Mouse (Mus musculus) C2C12 (cell line): ENCODE measurements around the gene Ctdspl. TPM values are rescaled to one million over a fixed set of nuclear protein-coding genes. Genes with fewer than 3 reads are reported as not detected.

Source experiments
- H3K27me3 ChIP-seq: one replicate; pipeline ENCODE4 v1.6.1; 2011; ENCODE audit not compliant: control insufficient read depth, insufficient read depth, insufficient read length
- H3K36me3 ChIP-seq: one replicate; pipeline ENCODE4 v1.6.1; 2011; ENCODE audit not compliant: control insufficient read depth, insufficient read depth
- H3K4me3 ChIP-seq: one replicate; pipeline ENCODE4 v1.5.1; 2011; ENCODE audit warnings: mild to moderate bottlenecking, control low read depth; ENCODE audit not compliant: poor library complexity, insufficient read depth, severe bottlenecking
- H3K79me2 ChIP-seq: one replicate; pipeline ENCODE4 v1.6.1; 2011; ENCODE audit not compliant: control insufficient read depth, insufficient read depth
- H3K79me3 ChIP-seq: one replicate; pipeline ENCODE4 v1.6.1; 2011; ENCODE audit warnings: low read depth, control low read depth
- H3ac ChIP-seq: one replicate; pipeline ENCODE3; 2011; ENCODE audit warnings: low read depth; ENCODE audit not compliant: control insufficient read depth, insufficient read length
- CEBPB ChIP-seq: IDR thresholded peaks from one replicate; pipeline ENCODE4 v1.6.1; 2011; ENCODE audit warnings: low read depth, mild to moderate bottlenecking, control low read depth, moderate library complexity
- CTCF ChIP-seq: IDR thresholded peaks from one replicate; pipeline ENCODE4 v1.5.1; 2011; ENCODE audit not compliant: control insufficient read depth, insufficient read depth, insufficient read length
- FOSL1 ChIP-seq: IDR thresholded peaks from one replicate; pipeline ENCODE4 v1.8.0; 2011; ENCODE audit warnings: mild to moderate bottlenecking, low read length; ENCODE audit not compliant: poor library complexity, insufficient read depth, severe bottlenecking
- MAX ChIP-seq: IDR thresholded peaks from one replicate; pipeline ENCODE4 v1.6.1; 2011; ENCODE audit warnings: mild to moderate bottlenecking, control low read depth
- MYOD1 ChIP-seq: IDR thresholded peaks from one replicate; pipeline ENCODE4 v1.6.1; 2011; ENCODE audit warnings: low read depth; ENCODE audit not compliant: control insufficient read depth, insufficient read length
- MYOG ChIP-seq: IDR thresholded peaks from one replicate; pipeline ENCODE4 v1.6.1; 2011; ENCODE audit not compliant: control insufficient read depth, insufficient read length; ENCODE audit errors: extremely low read depth
- USF1 ChIP-seq: IDR thresholded peaks from one replicate; pipeline ENCODE4 v1.6.1; 2011; ENCODE audit warnings: low read depth, mild to moderate bottlenecking, control low read depth, moderate library complexity
- polyA plus RNA-seq: library from polyadenylated mRNA; unstranded; fragments of >200 nt; fragmentation: generic; extraction: Trizol; gene quantifications from one replicate; pipeline ENCODE4 v1.2.1, GENCODE M21; 2012; ENCODE audit warnings: missing spikeins

Gene Ctdspl
- polyA plus RNA-seq, 1 experiment, result 5.6 TPM

DNA sequence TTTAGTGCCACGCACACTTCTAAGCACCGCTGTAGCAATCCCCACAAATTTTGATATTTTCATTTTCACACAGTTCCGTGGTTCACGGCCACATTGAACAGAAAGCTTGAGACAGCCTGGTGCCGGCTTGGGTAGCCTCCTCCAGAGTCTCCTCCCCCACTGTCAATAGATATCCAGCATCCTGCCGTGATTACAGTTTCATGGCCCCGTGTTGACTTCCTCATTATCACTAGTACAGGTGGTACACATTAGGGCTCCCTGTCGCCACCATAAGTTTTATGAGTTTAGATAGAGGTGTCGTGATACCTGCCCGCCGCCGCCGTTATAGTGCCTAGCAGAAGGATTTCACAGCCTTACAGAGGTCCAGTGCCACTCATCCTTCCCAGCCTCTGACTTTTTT lies 8.8 kb downstream of the Ctdspl start:
- Histone ChIP-seq H3K79me2 (peaks cover 14% of the 10 kb centered on the region), H3K4me3 (no peak overlapping the region), H3K79me3 (peaks cover 6% of the 10 kb centered on the region), H3ac (no peak overlapping the region), H3K36me3 (no peaks in the 10 kb centered on the region), H3K27me3 (no peaks in the 10 kb centered on the region)
- TF ChIP-seq MYOD1 (no peak), FOSL1 (no peak), CTCF (no peak), CEBPB (no peak), MAX (no peak), MYOG (no peak), USF1 (no peak)

DNA sequence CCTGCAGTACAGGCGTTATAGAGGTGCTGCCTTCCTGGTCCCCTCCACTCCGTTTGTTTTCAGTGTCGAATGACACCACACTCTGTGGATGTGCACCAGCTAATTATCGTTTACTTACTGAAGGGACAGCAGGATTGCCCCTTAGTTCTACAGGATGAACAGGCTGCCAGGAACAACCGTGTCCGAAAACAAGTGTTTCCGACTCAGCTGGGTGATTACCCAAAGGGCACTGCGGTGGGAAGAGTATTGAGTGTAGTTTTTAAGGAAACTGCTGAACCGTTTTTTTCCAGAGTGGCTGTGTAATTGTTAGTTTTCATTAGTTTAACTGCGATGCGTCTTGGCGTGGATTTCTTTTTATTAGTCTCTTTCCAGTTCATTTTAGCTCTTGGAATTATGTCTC lies 9.8 kb downstream of the Ctdspl start:
- peaks cover 6% of the 10 kb centered on the region for H3K79me3 ChIP-seq
- H3K27me3 ChIP-seq, result no peaks in the 10 kb centered on the region
- H3K4me3 ChIP-seq, result no peak overlapping the region
- peaks cover 5% of the 10 kb centered on the region for H3K79me2 ChIP-seq
- no peak overlapping the region for H3ac ChIP-seq
- no peak for TF ChIP-seq USF1
- TF ChIP-seq FOSL1, result no peak
- TF ChIP-seq MYOG, result no peak
- no peak for TF ChIP-seq CTCF
- no peak for TF ChIP-seq MYOD1
- no peak for TF ChIP-seq CEBPB
- TF ChIP-seq MAX, result no peak
- H3K36me3 ChIP-seq, result no peaks in the 10 kb centered on the region

DNA sequence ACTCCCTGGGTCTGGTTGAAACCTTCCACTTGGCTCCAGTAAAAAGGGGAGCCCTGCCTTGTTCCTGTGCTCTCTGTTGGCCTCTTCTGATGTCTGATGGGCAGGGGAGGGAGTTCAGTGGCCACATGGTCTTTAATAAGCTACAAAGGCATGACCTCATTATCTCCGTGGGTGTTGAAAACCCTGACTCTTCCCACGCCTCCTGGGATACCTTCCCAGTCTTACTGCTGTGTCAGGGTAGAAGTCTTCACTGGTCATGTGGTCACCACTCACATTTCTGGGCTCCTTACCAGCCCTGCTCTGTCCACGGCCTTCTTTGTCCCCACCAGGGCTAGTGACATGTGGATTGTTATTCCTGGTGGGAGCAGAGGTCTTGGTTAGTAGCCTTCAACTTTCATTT lies 11.3 kb downstream of the Ctdspl start:
- no peaks in the 10 kb centered on the region for H3K36me3 ChIP-seq
- no peaks in the 10 kb centered on the region for H3K27me3 ChIP-seq
- no peak for TF ChIP-seq MAX
- TF ChIP-seq CEBPB, result no peak
- TF ChIP-seq MYOD1, result no peak
- TF ChIP-seq CTCF, result no peak
- no peak for TF ChIP-seq FOSL1
- TF ChIP-seq MYOG, result no peak
- peak; percentile 59 for TF ChIP-seq USF1
- peaks cover 8% of the 10 kb centered on the region for H3K79me2 ChIP-seq
- H3ac ChIP-seq, result no peak overlapping the region
- H3K79me3 ChIP-seq, result peaks cover 6% of the 10 kb centered on the region
- H3K4me3 ChIP-seq, result no peak overlapping the region

DNA sequence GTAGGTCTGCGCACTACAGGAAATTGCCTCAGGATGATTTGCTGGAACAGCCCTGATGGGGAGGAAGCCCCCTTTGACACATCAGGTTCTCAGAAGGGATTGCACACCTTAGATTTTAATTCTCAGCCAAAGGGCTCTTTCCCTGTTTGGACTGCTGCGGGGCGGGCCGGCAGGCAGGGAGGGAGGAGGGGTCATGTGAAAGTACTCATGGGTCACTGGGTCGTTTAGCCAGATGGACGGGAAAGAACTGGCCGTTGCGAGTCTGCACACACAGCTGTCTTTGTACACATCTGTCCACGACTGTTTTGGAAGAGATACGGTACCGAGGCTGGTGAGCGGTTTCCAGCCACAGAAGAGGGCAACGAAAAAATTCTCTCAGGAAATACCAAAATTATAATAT lies 13.2 kb downstream of the Ctdspl start:
- Histone ChIP-seq H3K79me2 (peaks cover 9% of the 10 kb centered on the region), H3ac (no peak overlapping the region), H3K4me3 (no peak overlapping the region), H3K27me3 (no peaks in the 10 kb centered on the region), H3K79me3 (peaks cover 9% of the 10 kb centered on the region), H3K36me3 (no peaks in the 10 kb centered on the region)
- no peak for TF ChIP-seq MYOD1
- no peak for TF ChIP-seq CEBPB
- no peak for TF ChIP-seq MAX
- TF ChIP-seq CTCF, result no peak
- no peak for TF ChIP-seq MYOG
- no peak for TF ChIP-seq FOSL1
- TF ChIP-seq USF1, result no peak

DNA sequence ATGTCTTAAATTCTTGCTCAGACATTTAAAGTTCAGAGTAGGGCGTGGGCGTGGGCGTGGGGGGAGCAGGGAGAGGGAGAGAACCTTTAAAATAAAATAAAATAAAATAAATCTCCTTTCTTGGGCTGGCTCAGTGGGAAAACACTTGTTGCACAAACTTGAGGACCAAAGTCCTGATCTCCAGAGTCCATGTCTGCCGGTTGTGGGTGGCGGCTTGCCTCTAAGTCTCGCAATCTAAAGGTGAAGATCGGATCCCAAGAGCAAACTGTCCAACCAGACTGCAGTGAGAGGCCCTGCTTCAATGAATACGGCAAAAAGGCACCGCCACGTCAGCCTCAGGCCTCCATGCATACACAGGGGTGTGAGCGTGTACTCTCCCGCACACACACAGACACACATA lies 13.6 kb downstream of the Ctdspl start:
- Histone ChIP-seq H3K27me3 (no peaks in the 10 kb centered on the region), H3K36me3 (no peaks in the 10 kb centered on the region), H3K4me3 (no peak overlapping the region), H3ac (no peak overlapping the region), H3K79me2 (peaks cover 9% of the 10 kb centered on the region), H3K79me3 (peaks cover 9% of the 10 kb centered on the region)
- TF ChIP-seq USF1 (no peak), CTCF (no peak), MAX (no peak), CEBPB (no peak), FOSL1 (no peak), MYOD1 (no peak), MYOG (no peak)
